Mouse (Mus musculus) v-Abl transformed pro-B cells (cell line): ENCODE results near the gene Zfp316.

Experiments used
- in situ Hi-C, 2 experiments: fragments of 400-800 bp; cut with MboI; formaldehyde crosslinking; loops; one replicate each; pipeline ENCODE4 v1.15.1; 2025; ENCODE audit not compliant: unreplicated experiment in 2 of 2

The Zfp316 gene

DNA sequence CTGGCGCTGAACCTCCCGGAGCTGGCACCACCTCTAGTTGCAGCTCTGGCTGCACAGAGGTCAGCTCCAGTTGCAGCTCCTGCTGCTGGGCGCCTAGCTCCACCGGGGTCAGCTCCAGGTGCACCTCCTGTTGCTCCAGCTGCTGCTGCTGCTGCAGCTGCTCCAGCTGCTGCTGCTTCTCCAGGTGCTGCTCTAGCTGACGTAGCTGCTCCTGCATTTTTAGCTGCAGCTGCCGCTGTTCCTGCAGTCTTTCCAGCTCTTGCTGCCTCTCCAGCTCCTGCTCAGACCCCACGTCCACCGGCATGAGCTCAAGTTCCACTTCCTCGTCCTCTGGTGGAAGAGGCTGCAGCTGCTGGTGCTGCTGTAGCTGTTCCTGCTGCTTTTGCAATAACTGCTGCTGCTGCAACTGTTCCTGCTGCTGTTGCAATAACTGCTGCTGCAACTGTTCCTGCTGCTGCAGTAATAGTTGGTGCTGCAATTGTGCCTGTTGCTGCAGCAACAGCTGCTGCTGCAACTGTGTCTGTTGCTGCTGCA, 18.6 kb upstream of the Zfp316 start:
- in situ Hi-C loops, result no loop called here

DNA sequence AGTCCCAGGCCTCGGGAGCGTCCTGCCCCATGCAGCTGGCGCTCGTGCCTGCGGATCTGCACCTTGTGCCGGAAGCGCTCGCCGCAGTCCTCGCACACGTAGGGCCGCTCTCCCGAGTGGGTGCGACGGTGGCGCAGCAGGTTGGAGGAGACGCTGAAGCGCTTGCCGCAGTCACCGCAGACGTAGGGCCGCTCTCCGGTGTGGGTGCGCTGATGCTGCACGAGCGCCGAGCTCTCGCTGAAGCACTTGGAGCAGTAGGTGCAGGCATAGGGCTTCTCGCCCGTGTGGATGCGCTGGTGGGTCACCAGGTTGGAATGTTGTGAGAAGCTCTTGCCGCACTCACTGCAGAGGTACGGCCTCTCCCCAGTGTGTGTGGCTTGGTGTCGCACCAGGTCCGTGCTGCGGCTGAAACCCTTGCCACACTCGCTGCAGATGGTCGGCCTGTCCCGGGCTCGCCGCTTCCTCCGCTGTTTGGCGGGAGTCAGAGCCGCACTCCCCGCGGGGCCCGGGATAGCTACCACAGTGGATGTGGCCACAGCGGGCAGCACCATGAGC, 18.0 kb upstream of the Zfp316 start:
- in situ Hi-C loops, result no loop called here

DNA sequence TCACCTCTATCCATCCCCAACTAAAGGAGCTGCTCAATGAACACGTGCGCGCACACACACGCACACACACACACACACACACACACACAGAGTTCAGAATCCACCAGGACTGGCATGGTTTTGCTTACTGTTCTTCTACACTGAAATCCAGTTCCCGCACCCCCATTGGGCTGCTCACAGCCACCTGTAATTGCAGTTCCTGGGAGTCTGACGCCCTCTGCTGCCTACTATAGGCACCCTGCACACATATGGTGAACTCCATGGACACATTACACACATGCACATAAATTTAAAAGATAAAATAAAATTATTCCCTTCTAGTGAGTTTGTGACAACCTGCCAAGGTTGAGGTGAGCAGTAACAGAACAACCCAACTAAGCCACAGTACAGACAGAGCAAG, 14.9 kb upstream of the Zfp316 start:
- in situ Hi-C loops, result no loop called here

DNA sequence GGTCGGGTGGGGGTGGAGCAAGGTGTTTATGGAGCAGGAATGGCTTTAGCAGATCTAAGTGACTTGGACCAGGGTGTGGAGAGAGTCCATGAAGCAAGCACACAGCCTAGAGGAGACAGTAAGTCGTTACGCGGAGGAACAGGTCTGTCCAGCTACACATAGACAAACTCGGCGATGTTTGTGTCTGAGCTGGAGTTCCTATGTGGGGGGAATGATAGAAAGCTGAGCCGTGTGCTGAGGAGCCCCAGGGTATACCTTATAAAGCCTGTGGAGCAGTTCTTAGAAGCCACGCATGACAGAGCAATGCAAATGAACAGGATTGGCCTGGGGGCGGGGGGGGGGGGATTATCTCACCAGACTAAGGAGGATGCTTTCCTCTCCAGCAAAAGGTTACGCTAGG, 9.4 kb upstream of the Zfp316 start:
- in situ Hi-C loops, result no loop called here

DNA sequence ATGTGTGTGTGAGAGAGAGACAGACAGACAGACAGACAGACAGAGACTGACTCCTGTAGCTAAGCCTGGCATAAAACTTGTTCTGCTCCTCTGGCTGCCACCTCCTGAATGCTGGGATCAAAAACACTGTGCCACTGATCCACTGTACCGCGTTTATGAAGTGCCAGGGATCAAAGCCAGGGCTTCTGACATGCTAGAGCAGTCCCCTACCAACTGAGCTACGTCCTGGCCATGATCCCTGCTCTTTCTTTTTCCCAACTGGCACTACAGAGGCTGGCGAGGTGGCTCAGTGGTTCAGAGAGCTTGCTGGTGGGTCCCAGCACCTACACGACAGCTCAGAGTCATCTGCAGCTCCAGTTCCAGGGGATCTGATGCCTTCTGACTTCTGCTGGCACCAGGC, 5.9 kb upstream of the Zfp316 start:
- in situ Hi-C loops, result no loop called here

DNA sequence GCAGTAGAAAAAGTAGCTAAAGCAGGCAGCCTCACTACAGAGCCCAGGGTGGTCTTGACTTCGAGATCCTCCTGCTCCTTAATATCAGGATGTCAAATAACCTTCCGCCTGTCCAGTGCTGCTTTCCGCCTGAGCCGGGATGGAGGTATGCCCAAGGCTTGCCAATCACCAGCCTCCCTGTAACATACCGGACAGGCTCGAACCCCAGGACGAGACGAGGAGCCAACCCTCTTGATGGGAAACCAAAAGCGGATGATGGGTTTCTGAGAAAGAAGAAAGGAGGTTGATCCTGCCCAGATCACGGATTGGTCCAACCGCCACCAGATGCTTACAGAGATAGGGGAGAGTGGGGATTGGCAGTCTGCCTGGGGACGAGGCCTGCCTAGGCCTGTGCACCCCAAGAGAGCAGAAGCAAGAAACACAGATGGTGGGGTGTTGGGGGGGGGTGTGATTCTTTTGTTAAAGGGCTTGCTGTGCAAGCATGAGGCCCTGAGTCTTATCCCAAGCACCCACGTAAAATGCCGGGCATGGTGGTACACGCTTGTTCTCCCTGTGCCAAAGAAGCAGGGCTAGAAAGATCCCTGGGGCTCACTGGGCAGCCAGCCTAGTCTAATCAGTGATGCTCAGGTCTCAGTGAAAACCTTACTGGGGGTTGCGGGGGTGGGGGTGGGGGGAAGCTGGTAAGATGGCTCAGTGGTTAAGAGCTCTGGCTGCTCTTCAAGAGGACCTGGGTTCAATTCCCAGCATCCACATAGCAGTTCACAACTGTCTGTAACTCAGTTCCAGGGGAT, 2.9 kb upstream of the Zfp316 start:
- in situ Hi-C loops, result no loop called here

DNA sequence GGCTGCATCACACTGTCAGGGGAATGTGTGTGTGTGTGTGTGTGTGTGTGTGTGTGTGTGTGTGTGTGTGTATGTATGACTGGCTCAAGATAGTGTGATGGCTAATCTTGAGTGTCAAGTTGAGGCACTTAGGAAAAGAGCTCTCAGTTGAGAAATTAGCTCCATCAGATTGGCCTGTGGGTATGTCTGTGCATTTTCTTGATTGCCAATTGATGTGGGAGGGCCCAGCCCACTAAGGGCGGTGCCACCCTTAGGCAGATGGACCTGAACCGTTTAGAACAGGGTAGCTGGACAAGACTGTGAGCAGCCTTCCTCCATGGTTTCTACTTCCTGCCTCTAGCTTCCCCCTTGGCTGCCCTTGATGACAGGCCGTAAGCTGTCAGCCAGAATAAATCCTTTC, 2.3 kb upstream of the Zfp316 start:
- in situ Hi-C loops, result no loop called here

DNA sequence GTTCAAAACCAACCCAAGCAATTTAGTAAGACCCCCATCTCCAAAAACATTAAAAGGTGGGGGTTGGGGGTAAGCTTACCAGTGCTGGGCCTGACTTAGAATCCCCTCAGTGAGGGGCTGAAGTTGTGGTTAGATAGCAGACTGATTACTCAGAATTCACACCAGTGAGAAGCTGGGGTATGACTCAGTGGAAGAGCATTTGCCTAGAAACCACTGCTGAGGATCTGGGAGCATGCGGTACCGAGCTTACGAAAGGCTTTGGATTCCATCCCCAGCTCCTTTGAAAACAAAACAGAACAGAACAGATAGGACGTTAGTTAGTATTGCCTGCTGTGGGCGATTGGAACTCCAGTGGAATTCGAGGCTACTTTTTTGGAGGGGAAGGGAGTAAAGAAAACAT, 1.8 kb upstream of the Zfp316 start:
- in situ Hi-C loops, result no loop called here

DNA sequence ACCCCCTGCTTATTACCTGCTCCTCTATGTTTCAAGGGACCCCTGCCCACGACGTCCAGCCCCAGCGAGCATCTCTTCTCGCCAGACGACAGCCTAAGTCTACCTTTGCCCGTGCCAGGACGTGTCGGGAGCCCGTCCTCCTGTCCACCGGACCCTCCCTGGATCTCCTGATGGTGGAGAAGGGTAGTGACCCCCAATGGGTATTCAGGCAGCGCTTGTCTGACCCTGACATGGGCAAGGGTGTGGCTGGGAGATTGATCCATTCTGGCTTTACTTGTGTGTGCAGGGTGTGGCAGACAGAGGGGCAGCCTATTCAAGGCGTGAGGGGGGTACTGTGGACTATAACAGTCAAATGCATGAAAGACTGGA, 313 bp upstream of the Zfp316 start:
- in situ Hi-C loops, result no loop called here

DNA sequence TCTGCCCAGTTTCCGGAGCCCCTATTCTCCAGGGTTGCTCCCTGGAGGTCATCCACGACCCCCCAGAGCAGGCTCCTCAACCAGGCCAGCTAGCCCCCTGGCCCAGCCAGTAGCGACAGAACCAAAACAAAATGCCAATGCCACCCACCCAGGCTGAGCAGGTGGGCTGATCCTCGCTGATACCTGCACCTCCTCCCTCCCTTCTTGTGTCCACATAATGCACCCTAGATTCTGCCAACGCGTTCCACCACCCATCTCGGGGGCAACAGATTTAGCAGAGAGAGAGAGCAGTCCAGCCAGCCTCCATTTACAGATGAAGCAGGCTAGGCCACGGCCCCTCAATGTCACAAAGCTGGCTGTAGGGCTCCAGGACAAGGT, 848 bp downstream of the Zfp316 start:
- in situ Hi-C loops, result no loop called here

DNA sequence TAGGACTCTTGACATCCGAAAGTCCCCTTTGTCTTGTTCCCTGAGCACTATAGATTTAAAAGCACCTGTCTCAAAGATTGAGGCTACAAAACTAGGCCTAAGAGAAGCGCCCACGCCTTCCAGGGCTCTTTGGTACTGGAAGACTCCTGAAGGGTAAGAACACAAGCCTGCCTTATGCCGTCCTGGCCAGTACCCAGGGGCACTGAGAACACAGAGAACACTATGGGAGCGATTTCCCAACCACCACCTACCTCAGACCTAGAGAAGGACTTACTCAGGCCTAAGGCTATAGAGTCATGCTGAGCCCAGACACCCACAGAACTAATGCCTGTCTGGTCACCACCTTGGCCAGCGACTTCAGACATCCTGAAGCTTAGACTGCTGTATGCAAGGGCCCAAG, 3.0 kb downstream of the Zfp316 start:
- in situ Hi-C loops, result no loop called here

DNA sequence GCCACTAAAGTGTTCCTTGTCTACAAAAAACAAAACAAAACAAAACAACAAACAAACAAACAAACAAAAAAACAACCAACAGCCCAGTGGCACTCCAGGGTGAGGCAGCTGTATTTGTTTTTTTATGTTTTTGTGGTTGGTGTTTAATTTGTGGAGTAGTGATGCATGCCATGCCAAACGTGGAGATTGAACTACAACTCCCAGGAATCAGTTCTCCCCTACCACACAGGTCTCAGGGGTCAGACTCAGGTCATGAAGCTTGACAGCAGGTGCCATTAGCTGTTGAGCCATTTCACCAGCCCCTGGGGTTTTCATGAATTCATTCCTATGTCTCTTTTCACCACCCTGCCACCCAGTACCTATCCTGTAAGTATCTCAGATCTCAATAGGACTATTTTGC, 4.4 kb downstream of the Zfp316 start:
- in situ Hi-C loops, result no loop called here

DNA sequence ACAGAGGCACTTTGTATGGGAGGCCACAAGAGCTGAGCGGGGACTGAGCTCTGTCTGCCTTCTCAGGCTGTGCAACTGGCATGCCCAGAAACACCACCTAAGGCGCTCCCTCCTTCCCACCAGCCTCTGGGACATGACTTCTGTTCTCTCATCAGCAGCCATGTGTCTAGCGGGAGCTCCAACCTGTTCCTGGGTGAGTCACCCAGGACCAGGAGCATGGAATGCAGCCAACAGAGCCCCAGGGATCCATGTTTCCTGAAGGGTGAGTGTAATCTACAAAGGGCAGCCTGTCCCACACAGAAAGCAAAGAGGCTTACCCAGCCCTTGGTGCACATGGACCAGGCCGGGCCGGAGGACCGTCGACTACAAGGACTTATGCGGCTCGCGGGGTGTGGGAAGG, 5.1 kb downstream of the Zfp316 start:
- in situ Hi-C loops, result no loop called here

DNA sequence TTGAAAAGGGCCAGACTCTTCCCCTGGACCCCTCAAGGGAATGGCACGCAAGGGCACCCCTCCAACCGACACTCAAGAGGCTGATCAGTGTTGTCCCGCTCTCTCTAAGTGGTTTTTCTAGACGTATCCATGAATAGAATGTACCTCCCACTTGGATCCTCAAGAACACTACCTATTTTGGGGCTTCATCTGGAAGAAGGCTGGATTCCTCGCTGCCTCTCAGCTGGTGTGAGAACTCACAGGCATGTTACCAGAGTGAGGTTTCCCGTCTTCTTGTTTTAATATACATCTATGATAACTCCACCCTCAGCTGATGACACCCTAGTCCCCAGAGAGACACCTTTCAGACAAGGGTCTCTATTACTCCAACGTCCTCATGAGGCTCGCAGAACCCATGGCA, 8.2 kb downstream of the Zfp316 start:
- in situ Hi-C loops, result no loop called here

DNA sequence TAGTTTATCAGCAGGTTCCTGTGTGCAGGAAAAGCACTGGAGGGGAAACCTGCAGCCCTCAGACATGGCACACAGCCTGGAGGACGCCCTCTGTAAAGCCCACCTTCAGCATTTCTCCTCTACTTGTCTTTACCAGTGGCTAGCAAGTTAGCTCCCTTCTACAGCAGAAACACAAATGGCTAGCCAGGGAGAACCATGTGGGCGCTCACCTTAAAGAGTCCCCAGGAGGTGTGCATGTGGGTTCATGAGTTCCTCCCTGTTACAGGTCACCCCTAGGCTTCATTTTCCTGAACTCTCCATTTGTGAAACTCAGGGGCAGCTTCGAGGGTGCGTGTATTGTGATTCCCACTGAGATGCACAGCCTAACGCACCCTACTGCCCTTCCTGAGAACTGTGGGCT, 14.0 kb downstream of the Zfp316 start:
- in situ Hi-C loops, result no loop called here

DNA sequence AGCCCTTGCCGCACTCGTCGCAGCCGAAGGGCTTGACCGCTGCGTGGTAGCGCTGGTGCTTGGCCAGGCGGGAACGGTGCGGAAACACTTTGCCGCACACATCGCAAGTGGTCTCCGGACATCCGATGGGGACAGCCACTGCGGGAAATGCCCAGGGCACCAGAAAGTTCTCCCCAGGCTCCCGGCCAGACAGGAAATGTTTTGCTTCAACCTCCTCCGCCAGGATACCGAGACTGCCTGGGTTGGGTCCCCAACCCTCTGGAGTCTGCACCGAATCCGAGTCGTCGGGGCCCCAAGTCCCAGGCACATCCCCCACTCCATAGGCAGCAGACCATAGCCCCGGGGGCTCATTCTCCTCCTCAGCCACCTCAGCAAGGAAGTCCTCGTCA, 14.7 kb downstream of the Zfp316 start:
- in situ Hi-C loops, result no loop called here

DNA sequence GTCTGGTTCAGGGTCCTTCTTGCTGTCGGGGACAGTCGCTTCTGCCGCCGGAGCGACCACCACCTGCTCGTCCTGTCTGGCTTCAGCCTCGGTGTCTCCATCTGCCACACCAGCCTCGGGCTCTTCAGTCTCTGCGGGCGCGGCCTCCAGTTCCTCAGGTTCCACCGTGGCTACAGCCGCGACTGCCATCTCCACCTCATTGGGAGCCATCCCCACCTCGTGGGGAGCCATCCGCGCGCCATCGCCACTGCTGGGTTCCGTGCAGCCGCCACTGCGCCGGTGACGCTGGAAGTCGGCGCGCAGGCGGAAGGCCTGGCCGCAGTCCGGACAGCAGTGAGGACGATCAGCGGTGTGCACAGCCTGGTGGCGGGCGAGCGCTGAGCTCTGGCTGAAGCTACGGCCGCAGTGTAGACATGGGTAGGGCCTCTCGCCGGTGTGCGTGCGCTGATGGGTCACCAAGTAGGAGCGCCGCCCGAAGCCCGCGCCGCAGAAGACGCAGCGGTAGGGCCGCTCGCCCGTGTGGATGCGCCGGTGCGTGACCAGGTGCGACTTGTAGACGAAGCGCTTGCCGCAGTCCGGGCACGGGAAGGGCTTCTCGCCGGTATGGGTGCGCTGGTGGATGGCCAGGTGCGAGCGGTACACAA, 15.2 kb downstream of the Zfp316 start:
- in situ Hi-C loops, result no loop called here

DNA sequence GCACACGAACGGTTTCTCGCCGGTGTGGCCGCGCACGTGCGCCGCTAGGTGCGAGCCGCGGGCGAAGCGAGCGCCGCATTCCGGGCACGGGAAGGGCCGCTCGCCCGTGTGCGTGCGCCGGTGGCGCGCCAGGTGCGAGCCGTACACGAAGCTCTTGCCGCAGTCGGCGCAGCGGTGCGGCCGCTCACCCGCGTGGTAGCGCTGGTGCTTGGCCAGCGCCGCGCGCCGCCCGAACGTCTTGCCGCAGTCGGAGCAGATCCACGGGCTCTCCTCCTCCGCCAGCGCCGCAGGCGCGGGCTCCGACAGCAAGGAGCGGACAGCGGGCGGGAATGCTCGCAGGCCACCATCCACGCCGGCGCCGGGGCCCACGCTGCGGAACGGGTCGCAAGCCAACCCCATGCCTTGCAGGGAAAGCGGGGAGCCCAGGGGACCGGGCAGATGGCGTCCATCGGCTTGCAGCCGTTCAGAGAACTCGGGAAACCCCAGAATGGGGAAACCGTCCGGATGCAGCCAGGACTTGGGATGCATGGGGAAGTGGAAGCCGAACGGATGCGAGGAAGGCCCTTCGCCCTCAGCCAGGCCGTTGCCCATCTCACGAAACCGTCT, 15.8 kb downstream of the Zfp316 start:
- in situ Hi-C loops, result no loop called here

DNA sequence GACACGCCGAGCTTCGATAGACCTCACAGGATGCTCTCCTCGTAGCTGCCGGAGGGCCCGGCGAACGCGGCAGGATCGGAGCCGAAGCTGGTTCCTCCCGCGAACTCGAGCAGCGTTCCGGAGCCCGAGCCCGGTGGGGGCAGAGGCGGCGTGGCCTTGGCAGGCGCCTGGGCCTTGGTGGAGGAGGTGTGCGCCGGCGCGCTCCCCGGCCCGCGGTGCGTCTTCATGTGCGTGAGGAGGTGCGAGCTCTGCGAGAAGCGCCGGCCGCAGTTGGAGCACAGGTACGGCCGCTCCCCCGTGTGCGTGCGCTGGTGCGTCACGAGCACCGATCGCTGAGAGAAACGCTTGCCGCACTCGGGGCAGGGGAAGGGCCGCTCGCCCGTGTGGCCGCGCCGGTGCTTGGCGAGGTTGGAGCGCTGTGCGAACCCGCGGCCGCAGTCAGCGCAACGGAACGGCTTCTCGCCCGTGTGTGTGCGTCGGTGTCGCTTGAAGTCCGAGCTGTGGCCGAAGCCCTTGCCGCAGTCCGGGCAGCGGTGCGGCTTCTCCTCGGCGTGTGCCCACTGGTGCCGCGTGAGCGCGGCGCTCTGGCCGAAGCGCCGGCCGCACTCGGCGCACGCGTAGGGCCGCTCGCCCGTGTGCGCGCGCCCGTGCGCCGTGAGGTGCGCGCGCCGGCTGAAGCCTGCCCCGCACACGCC, 16.5 kb downstream of the Zfp316 start:
- in situ Hi-C loops, result no loop called here

DNA sequence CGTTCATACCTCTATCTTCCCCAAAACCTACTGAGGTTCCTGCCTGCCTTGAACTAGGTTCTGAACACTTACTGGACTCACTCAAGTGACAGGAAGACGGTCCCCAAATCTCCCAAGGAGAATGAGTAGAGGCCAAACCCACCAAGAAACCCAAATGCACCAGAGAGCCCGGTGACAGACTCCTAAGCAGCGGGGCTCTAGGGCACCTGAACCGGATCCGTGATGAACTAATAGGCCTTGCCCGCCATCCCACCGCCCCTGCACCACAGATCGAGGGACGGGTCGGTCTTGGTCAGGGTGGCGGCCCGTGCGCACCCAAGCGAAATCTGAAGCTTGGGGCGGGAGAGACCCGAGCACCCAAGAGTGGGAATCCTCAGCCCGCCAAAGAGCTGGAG, 17.0 kb downstream of the Zfp316 start:
- in situ Hi-C loops, result no loop called here

DNA sequence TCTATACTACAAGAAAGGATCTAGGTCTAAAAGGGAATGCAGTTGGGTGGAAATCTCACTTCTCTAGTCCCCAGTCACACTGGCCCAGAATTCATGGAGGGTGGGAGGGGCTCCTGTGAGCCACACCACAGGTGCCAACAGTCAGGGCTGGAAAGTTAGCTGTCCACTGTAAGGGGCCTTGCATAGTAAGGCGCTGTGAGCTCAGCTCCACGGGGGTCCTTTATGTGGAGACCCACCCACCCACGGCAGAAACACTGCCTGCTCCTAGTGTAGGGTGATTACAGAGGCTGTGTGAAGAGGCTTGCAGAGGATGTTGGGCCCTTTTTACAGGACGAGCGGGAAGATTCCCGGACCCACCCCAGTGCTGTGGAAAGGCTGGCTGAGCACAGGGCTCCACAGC, 17.8 kb downstream of the Zfp316 start:
- in situ Hi-C loops, result no loop called here
